Mouse (Mus musculus) layer of hippocampus, postnatal 10 days (tissue): ENCODE measurements at regions not wholly inside any gene's neighbourhood (a gene's known extent, or its start where the extent isn't known, plus 50 kb on each side); places are given as distances from the start of the nearest gene placed in this dataset.
"Not testable (repeated sequence)": the region's sequence is repeated elsewhere in the genome, so short reads cannot be mapped to it uniquely, and the experiment has no call there.

ENCODE experiments used
- DNase-seq, 2 experiments: peaks; one replicate each; pipeline ENCODE4 v3.0.0; 2021; ENCODE audit warnings: low spot score in 2 of 2

DNA sequence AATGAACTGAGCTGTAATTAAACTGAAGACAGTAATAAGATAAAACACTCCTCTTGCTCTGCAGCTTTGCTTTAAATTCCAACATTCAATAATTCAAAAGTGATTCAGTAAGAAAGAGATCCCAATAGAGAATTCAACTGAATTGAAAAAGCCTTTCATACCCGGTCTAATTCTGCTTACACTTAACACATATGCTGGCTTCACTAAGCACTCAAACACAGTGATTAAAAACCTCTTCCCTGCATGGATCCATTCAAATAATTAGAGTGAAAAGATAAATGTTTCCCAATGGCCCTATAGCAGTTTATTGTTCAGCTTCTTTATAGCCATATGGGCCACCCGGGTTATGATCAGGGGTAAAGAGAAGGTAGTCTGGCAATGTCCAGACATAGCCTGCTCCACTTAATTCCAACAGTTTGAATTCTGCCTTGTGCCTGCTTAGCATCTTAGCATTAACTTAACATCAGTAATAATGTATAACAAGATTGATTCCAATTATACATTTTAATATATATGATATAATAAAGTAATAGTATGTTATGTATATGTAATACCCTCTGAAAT, 659.9 kb upstream of the Kcnd2 start:
- DNase-seq: no peak

- DNase-seq: no peak
Observed at GRCm38 (mm10) chr6:20572621-20573020, 642.7 kb upstream of the Kcnd2 start.

GRCm38 (mm10) chr6:20574734-20575133, 640.6 kb upstream of the Kcnd2 start:
- no peak for DNase-seq

GRCm38 (mm10) chr6:20598783-20599182, 616.5 kb upstream of the Kcnd2 start:
- DNase-seq: no peak

- DNase-seq: peak; percentile 38 to 52
Observed at GRCm38 (mm10) chr6:20604170-20604569, 611.1 kb upstream of the Kcnd2 start.

GRCm38 (mm10) chr6:20620476-20620875, 594.8 kb upstream of the Kcnd2 start:
- DNase-seq: no peak

DNA sequence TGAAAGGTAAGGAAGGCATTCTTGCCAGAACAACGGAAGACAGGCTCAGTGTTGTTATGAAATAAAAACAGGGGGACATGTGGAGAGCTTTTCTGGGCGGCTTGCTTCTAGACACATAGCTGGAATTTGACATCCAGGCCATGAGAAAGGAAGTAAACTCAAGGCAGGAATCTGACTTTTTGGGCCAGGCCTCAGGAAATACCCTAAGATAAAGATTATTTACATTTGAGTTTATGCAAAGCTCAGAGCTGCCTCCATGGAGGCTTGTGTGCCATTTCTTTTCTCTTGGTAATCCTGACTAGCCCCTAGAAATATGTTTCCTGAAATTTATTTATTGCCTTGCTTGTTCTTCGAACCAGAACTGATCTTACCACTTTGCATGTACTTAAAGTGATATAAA, 588.9 kb upstream of the Kcnd2 start:
- DNase-seq: no peak

- DNase-seq: no peak
Observed at GRCm38 (mm10) chr6:20627071-20627470, 588.2 kb upstream of the Kcnd2 start.

- no peak for DNase-seq
Observed at GRCm38 (mm10) chr6:20640301-20640700, 575.0 kb upstream of the Kcnd2 start.

GRCm38 (mm10) chr6:20641375-20641774, 573.9 kb upstream of the Kcnd2 start:
- DNase-seq: no peak

DNA sequence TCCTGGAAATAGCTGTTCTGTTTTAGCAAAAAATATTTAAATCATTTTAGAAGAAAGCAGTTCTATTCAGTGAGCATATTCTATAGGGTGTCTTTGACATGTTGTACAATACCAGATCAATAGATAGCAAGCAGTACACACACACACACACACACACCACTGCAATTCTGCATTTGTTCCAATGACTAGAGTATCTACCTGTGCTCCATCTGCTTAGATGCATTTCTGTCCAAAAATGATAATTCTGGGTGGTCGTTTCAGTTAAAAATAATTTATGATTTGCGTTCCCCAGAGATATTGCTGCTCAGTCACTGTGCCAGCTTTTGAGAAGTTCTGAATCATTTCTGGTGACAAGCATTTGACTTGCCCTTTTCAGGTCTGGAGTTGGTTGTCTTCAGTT, 573.5 kb upstream of the Kcnd2 start:
- DNase-seq: no peak

GRCm38 (mm10) chr6:20657042-20657441, 558.3 kb upstream of the Kcnd2 start:
- DNase-seq: no peak

- no peak for DNase-seq
Observed at GRCm38 (mm10) chr6:20673219-20673618, 542.1 kb upstream of the Kcnd2 start.

- DNase-seq: not testable (repeated sequence)
Observed at GRCm38 (mm10) chr6:20686447-20687238, 528.7 kb upstream of the Kcnd2 start.

GRCm38 (mm10) chr6:20687239-20687575, 528.1 kb upstream of the Kcnd2 start:
- not testable (repeated sequence) for DNase-seq

GRCm38 (mm10) chr6:20725948-20726347, 489.4 kb upstream of the Kcnd2 start:
- no peak for DNase-seq

GRCm38 (mm10) chr6:20739095-20739494, 476.2 kb upstream of the Kcnd2 start:
- DNase-seq: no peak

DNA sequence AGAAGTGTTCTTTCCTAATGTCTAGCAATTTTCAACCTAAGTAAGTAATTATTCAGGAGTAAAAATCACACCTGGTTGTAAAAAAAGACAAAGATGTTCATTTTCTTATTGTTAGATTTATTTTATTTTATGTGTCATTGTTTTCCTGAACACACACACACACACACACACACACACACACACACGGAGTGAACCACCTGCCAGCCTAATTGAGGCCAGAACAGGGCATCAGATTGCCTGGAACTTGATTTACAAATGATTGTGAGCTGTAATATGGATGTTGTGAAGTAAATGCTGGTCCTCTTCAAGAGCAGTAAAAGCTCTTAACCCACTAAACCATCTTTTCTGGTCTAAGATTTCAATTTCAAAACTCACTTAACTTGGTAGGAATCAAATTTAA, 474.9 kb upstream of the Kcnd2 start:
- DNase-seq: peak; percentile 6 to 18

DNA sequence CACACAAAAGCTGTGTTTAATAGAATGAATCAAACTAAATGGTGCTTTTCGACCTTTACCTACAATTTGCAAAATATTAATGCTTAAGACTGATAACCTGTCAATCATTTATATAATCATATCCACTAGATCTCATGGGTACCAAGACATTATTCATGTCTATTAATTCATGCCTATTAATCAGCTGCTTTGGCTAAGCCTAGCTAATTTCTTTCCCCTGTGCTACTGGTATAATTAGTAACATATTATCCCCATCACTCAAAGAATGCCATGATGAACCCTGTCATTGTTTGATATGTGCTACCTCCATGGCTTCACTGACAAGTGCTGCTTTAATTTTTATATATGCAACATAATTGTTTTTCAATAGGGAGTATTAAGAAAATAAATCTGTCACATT, 474.1 kb upstream of the Kcnd2 start:
- DNase-seq: no peak

- no peak for DNase-seq
Observed at GRCm38 (mm10) chr6:20757240-20757639, 458.1 kb upstream of the Kcnd2 start.

- no peak for DNase-seq
Observed at GRCm38 (mm10) chr6:20761300-20761699, 454.0 kb upstream of the Kcnd2 start.

- no peak for DNase-seq
Observed at GRCm38 (mm10) chr6:20775872-20776271, 439.4 kb upstream of the Kcnd2 start.
